Mouse (Mus musculus): ENCODE results near the gene Sntg2.

Sntg2 gene

DNA sequence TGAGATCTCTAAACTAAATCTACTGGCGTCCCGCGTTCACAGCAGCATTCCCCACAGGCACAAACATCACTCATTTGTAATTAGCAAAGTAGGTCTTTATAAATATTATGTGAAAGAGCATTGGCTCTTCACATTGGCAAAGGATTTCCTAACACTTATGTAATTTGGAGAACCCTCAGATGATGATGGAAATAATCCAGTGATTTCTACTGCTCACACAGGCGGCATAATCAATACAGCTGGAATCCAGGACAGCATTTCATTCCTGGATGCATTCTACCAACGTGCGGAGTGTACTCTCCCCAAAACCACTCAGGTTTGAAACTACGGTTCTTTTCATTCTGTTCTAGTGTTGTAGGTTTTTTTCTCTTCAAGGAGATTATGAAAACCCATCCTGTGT, 172.6 kb downstream of the Sntg2 start:
- no peak for DNase-seq

- peak in 1 of 2 experiments; percentile 39 for DNase-seq
Observed at GRCm38 (mm10) chr12:30199735-30200134, 173.4 kb downstream of the Sntg2 start.

DNA sequence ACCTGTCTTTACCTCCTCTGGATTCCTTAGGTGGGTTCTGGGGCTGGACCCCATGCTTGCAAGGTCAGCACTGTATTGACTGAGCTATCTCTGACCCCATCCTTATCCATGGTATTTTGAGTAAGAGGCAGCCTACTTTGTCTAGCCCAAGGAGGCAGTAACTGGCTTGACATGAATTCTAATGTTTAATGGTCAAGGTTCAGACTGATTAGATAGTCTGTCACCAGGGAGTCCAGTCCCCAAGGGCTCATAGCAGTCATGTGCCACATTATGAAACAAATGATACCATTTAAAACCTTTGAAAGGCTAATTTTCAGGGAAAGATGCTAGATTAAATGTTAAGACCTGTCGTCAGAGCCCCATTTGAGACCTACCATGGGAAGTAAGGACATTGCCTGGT, 174.9 kb downstream of the Sntg2 start:
- DNase-seq = no peak

DNA sequence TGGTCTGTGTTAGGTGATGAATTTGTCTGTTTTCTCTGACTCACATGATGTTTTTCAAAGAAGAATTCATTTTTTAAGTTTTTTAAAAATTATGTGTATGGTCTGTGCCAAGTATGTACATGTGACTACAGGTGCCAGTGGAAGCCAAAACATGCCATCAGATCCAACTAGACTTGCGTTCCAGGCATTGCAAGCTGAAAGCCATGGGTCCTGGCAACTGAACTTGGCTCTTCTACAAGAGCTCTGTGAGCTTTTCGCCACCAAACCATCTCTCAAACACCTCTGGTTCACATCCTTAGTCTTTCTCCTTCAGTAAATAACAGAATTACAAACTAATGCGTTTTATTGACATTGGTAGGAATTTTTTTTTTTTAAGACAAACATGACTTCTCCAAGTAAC, 191.5 kb downstream of the Sntg2 start:
- no peak for DNase-seq

- DNase-seq = no peak
Observed at GRCm38 (mm10) chr12:30179623-30180022, 193.6 kb downstream of the Sntg2 start.

GRCm38 (mm10) chr12:30177966-30178365, 195.2 kb downstream of the Sntg2 start:
- no peak for DNase-seq

DNA sequence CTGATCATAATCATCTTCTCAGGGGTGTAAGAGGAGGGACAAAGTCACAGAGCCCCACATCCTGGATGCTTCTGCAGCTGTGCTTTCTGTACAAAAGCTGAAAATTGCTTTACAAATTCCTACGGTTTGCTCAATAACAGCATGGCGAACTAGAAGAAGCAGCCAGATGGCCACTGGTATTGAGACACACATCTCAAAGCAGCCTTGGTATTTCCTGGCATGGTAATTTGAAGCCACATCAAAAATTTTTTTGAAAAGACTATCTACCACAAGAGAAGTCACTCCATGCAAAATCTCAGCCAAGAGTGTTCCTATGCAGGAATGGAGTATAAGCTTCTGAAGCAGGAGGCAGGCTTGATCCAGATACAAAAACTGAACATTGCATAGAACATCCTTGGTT, 195.6 kb downstream of the Sntg2 start:
- no peak for DNase-seq

GRCm38 (mm10) chr12:30168491-30168890, 204.7 kb downstream of the Sntg2 start:
- DNase-seq = no peak

DNA sequence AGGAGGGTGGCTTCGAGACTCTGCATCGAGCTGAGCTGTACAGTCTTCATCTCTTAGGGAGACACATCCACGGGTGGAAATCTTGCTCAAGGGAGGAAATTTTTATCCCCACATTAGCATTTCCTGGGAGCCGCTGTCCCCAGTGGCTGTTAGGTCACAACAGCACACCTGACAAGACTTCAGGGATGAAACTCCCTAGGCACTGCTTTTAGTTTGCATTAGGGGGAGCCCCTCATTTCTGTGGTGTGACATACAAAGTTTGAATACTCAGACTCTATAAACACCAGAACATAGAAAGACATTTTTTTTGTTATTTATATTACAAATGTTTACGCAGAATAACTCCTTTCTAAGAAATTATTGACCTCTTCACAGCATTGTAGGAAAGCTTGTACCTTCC, 208.6 kb downstream of the Sntg2 start:
- no peak for DNase-seq

GRCm38 (mm10) chr12:30164005-30164404, 209.2 kb downstream of the Sntg2 start:
- no peak for DNase-seq

- DNase-seq = no peak
Observed at GRCm38 (mm10) chr12:30161731-30162406, 211.3 kb downstream of the Sntg2 start.

DNA sequence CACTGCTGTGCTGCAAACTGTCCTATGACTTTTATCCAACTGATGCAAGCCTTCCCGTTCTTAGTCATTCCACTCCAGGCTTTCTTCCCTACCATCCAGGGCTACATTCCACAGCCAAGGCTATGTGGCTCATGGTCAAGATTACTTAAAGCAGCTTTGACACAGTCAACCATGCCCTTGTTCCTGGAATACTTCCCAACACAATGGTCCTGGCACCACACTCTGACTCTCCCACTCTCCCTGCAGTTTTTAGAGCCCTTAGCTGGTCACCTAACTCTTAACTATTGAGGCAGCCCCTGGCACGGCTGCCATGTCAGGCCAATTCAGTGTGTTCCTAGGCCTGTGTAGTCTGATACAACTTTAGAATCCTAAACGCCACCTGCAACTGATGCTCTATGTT, 212.7 kb downstream of the Sntg2 start:
- peak; percentile 32 to 38 for DNase-seq

- DNase-seq = no peak
Observed at GRCm38 (mm10) chr12:30159788-30160187, 213.4 kb downstream of the Sntg2 start.

GRCm38 (mm10) chr12:30154079-30154673, 219.0 kb downstream of the Sntg2 start:
- DNase-seq = no peak

DNA sequence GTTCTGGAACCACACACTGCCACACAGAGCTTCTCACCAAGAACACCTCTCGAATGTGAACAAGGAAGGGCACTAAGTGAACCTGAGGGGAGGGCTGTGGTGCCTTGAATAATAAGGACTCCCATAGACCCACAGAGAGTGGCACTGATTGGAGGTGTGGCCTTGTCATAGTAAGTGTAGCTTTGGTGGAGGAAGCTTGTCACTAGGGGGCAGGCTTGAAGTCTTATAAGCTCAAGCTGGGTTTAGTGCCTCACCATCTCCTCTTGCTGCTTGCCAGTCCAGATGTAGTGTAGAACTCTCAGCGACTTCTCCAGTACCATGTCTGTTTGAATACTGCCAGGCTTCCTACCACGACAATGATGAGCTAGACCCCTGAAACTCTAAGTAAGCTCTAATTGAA, 231.1 kb downstream of the Sntg2 start:
- peak in 1 of 2 experiments; percentile 22 for DNase-seq

- DNase-seq = no peak
Observed at GRCm38 (mm10) chr12:30132524-30132923, 240.7 kb downstream of the Sntg2 start, which contains the start of gene Tpo. Tpo (minus strand) TSS chr12:30132624.

- no peak for DNase-seq
Observed at GRCm38 (mm10) chr12:30129411-30129716, 243.8 kb downstream of the Sntg2 start.

- peak in 1 of 2 experiments; percentile 68 for DNase-seq
Observed at GRCm38 (mm10) chr12:30128561-30129410, 244.4 kb downstream of the Sntg2 start.

All from lung, postnatal 4 days (tissue).